Mouse (Mus musculus) MEL (cell line): Measurements from ENCODE around the gene Hacd4. TPM values are rescaled to one million over a fixed set of nuclear protein-coding genes. Genes with fewer than 3 reads are reported as not detected.

Experiments used
- polyA plus RNA-seq, 2 experiments: library from polyadenylated mRNA; stranded (reverse) in 1 of 2; unstranded in 1 of 2; fragments of >175 nt in 1 of 2; fragments of >200 nt in 1 of 2; gene quantifications; 2 replicates each; pipeline versions ENCODE4 v1.2.1 to v1.2.4; 2012; ENCODE audit warnings: low replicate concordance in 2 of 2, low read depth in 1 of 2; ENCODE audit not compliant: insufficient read length in 2 of 2, insufficient read depth in 1 of 2, missing spikeins in 1 of 2
- total RNA-seq: library from RNA; depleted of rRNA; stranded (reverse); fragments of 300-350 nt; gene quantifications from 2 replicates; pipeline ENCODE4 v1.2.3, GENCODE M21; 2012; rRNA removed

Gene Hacd4
- total and polyA plus RNA-seq, 3 experiments: 0.19 to 0.64 TPM; not detected in 1

Other genes starting within 250 kb of the Hacd4 start
- gene Ifnb1, start 83.8 kb upstream of the Hacd4 start, total RNA-seq: not detected in 2 replicates
- not detected for gene Ifnb1, start 83.8 kb upstream of the Hacd4 start, polyA plus RNA-seq
- gene Ifna15, start 119.3 kb upstream of the Hacd4 start, total RNA-seq: not detected in 2 replicates
- not detected for gene Ifna15, start 119.3 kb upstream of the Hacd4 start, polyA plus RNA-seq
- not detected in 2 replicates for gene Ifna14, start 132.9 kb upstream of the Hacd4 start, total RNA-seq
- not detected for gene Ifna14, start 132.9 kb upstream of the Hacd4 start, polyA plus RNA-seq
- gene Ifna9, start 153.5 kb upstream of the Hacd4 start, total RNA-seq: not detected in 2 replicates
- gene Ifna9, start 153.5 kb upstream of the Hacd4 start, polyA plus RNA-seq: not detected
- not detected in 2 replicates for gene Ifna12, start 164.4 kb upstream of the Hacd4 start, total RNA-seq
- gene Ifna12, start 164.4 kb upstream of the Hacd4 start, polyA plus RNA-seq: not detected
- not detected in 2 replicates for gene C87499, start 195.5 kb upstream of the Hacd4 start, total RNA-seq
- gene C87499, start 195.5 kb upstream of the Hacd4 start, polyA plus RNA-seq: not detected
- gene Ifna13, start 205.5 kb upstream of the Hacd4 start, total RNA-seq: not detected in 2 replicates
- gene Ifna13, start 205.5 kb upstream of the Hacd4 start, polyA plus RNA-seq: not detected
- gene Ifna16, start 238.0 kb upstream of the Hacd4 start, total RNA-seq: not detected in 2 replicates
- gene Ifna16, start 238.0 kb upstream of the Hacd4 start, polyA plus RNA-seq: not detected
- not detected in 2 replicates for gene Ifna2, start 245.0 kb upstream of the Hacd4 start, total RNA-seq
- gene Ifna2, start 245.0 kb upstream of the Hacd4 start, polyA plus RNA-seq: not detected